Comparison of ENCODE assay signal across 8 mouse cellular contexts in the genomic region with DNA sequence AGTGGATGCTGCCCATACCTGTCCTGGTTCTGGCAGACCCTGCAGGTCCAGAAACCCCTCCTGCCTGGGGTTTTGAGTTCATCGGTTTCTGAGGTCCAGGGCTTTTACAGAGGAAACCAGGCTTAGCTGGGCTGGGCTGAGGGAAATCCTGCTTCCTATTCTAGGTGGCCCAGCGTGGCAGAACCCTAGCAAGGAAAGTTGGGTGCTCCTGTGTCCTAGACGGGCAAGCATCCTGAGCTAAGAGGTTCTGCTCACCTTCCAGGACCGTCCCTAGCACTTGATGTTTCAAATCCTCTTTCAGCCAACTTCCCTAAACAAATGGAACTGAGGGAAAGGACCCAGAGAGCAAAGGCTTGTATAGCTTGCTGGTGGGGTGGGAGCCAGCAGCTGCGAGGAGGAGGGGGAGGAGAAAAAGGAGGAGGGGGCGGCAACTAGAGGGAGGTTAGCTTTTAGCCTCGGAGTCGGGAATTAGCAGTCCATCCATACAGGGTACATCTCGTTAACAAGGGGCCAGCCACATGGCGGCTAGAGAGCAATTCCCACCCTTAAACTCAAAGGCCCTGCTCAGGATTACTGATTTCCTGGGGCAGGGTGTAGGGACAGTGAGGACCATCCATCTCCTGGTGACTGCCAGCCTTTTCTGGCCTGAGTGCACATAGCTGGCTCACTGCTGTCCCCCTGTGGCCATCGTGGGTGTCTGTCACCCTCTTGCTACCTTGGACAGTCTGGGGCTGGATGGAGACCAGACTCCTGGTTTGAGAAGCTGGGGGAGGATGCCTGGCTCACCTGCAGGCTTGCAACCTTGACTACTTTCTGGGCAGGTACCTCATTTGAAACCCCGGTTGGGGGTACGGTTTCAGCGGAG. TPM values are rescaled to one million over a fixed set of nuclear protein-coding genes. Genes with fewer than 3 reads are reported as not detected.
DNase-seq lines count a peak whose midpoint lies in the region; ATAC-seq and TF ChIP-seq lines count a peak whose summit lies in the region.

No protein-coding gene starts in this region.

- no peaks in the 10 kb centered on the region for H3K36me3 ChIP-seq in hindbrain, postnatal 0 days (ENCODE audit: insufficient read depth, low read length)

- TF ChIP-seq CTCF in gastrocnemius, adult 2 months (IDR thresholded peaks at IDR 0.05): no peak; the same call in 1 of the 2 replicates
- TF ChIP-seq CTCF in hindbrain, postnatal 0 days (IDR thresholded peaks at IDR 0.05; ENCODE audit: low read depth): peak; percentile 99

- 11% methylated on average over 14 of the region's 14 CpGs for WGBS in hindbrain, postnatal 0 days

- H3K4me1 ChIP-seq in hindbrain, postnatal 0 days (ENCODE audit: insufficient read depth, low read length): peaks cover 49% of the 10 kb centered on the region

- no peak overlapping the region for H3K4me3 ChIP-seq in gastrocnemius, adult 2 months
- peak overlapping the region; percentile 62; the same call in 1 of the 2 replicates for H3K4me3 ChIP-seq in hindbrain, postnatal 0 days (ENCODE audit: low read length)

- peak; percentile 79 for DNase-seq in WW6 (ENCODE audit: low read depth, low spot score)
- DNase-seq in cerebellum, postnatal 36 days: peak; percentile 90 to 91
- DNase-seq in gastrocnemius, adult 2 months: peak; percentile 91
- DNase-seq in hindbrain, postnatal 0 days (ENCODE audit: low spot score): peak; percentile 93
- DNase-seq in left cerebral cortex, postnatal 25 days (ENCODE audit: low spot score in 2 of 2): peak; percentile 77 to 86
- DNase-seq in mesoderm, embryonic 11.5 days (ENCODE audit: low read depth, low spot score): peak; percentile 93
- peak; percentile 76 for DNase-seq in right cerebral cortex, postnatal 25 days
- DNase-seq in yolk sac, embryonic 10.5 days (ENCODE audit: low spot score): peak; percentile 80

- ATAC-seq in hindbrain, postnatal 0 days: peak; percentile 76

- no peak overlapping the region; the same call in 1 of the 2 replicates for H3K27ac ChIP-seq in gastrocnemius, adult 2 months
- H3K27ac ChIP-seq in hindbrain, postnatal 0 days: 0 out of 2 replicates have a peak overlapping the region, but pooled peaks have one; percentile 92

- no peaks in the 10 kb centered on the region for H3K27me3 ChIP-seq in hindbrain, postnatal 0 days (ENCODE audit: insufficient read depth, low read length)

- peak overlapping the region; percentile 99; the same call in 1 of the 2 replicates for H3K4me2 ChIP-seq in hindbrain, postnatal 0 days (ENCODE audit: low read depth, low read length)

- intact Hi-C loops in gastrocnemius, adult 2 months (cut with DNase I): loop anchor here (1.0 to 5.0 kb wide), 5 partner anchors 32 to 212 kb away; no protein-coding TSS in a partner anchor
- intact Hi-C loops in left cerebral cortex, postnatal 25 days (cut with DNase I): loop anchor here (1.0 to 5.0 kb wide), 4 partner anchors 45 to 232 kb away; no protein-coding TSS in a partner anchor

- no peak overlapping the region for H3K9ac ChIP-seq in hindbrain, postnatal 0 days (replicated peaks; ENCODE audit: low read length)

- H3K9me3 ChIP-seq in hindbrain, postnatal 0 days (ENCODE audit: low read length): no peaks in the 10 kb centered on the region

RNA-seq across cellular contexts. Expression of gene Gins2, which starts 54.4 kb away (rescaled TPM):
- total RNA-seq in gastrocnemius, adult 2 months (2021): under 1 TPM; 0.36 to 0.67 TPM
- total RNA-seq in hindbrain, postnatal 0 days (2014; rRNA removed): 2.8 and 12.3 TPM in 2 replicates
- 17.2 and 20.6 TPM in 2 replicates for polyA plus RNA-seq in hindbrain, postnatal 0 days (2015; fragmentation: Nextera tagmentation; extraction: Ambion mirVana)
- total RNA-seq in left cerebral cortex, postnatal 25 days (2021): 1 to 10 TPM; 1.6 to 1.8 TPM
